Mouse (Mus musculus) Muller cell, postnatal 12 days (primary cell): ENCODE results near the gene Prkce.

Source experiments
- DNase-seq: peaks from one replicate; pipeline ENCODE4 v3.0.0-alpha.2; 2015; ENCODE audit errors: inconsistent ontology term

Prkce gene

GRCm38 (mm10) chr17:86514974-86515620 lies 347.5 kb downstream of the Prkce start:
- no peak for DNase-seq

DNA sequence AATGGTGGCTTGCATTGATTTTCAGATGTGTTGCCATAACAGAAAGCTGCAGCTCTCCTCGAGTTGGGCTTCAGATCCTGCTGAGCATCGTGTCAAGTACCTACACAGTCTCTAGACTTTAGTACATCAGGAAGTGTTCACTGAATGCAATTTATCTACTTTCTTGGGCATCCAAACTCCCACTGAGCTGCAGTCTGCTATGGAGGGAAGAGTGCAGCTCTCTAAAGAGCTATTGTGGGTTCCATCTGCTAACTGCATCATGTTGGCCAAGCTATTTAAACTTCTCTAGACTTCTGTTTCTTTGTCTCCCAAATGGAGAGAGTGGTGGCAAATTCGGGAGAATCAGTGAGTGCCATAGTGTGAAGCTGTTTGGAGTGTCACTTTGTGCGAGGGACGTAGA lies 349.0 kb downstream of the Prkce start:
- no peak for DNase-seq

DNA sequence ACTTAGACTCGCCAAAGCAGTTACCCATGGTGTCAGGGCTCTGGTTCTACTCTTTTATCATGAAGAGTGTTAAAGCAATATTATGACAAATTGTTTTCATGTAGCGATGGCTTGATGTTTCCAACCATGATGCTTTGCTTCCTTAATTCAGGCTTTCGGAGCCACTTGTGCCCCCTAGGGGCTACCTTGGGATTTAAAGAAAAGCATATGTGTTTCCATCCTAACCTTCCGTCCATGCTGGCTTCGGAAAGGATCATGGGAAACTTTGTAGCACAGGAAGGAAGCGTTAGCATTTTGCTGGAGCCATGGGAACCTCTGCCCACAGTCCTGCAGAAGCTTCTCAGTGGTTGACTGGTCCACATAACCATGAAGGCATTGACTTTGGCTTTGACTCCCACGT lies 351.0 kb downstream of the Prkce start:
- DNase-seq, result no peak

DNA sequence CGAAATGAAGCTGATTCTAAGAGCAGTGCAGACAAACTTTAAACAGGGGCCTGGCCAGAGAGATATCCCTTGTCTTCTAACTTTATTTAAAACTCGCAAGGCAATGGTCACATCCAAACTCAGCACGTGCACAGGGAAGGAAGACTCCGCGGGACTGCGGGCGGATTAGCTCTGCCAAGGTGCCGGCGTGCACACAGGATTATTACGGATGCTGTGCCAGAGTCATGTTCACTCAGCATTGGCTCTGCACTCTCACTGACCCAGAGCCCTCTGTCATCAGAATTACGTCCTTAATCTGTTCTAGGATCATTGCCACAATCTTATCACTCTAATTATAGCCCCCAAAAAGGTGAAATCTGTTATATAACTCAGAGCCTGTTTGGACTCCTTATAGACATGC lies 353.7 kb downstream of the Prkce start:
- DNase-seq, result no peak

DNA sequence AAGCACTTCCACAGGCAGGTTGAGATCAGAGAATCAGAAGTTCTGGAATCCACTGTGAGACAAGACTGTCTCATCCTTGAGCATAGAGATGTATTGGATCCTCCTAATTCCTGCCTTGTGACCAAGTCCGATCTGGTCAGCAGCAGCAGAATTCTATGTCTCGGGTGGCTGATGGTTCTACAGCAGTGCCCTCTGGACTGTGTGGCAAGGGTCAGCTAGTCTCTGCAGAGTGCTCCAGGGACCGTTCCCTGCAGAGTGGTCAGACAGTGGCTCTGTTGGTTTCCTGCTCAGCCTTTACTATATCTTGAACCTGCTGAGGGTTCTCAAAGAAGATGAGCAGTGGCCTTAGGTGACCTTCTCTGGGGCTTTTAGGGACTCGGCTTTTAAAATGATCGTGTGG lies 355.1 kb downstream of the Prkce start:
- DNase-seq, result no peak

GRCm38 (mm10) chr17:86523374-86523773 lies 355.8 kb downstream of the Prkce start:
- no peak for DNase-seq

DNA sequence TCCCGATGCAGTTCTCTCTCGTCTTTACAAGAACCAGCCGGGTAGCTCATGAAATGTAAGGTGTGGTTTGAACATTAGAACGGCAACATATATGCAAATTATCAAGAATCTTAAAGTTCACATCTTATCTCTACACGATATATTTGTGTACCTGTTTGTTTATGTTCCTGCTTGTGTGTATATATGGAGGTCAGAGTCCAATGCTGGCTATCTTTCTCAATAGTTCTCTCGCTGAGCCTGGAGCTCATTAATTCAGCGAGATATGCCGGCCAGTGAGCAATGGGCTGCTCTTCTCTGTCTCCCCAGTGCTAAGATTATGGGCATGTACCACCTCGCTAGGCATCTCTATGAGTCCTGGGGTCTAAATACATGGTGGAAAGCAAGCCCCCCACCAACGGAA lies 356.3 kb downstream of the Prkce start:
- no peak for DNase-seq

DNA sequence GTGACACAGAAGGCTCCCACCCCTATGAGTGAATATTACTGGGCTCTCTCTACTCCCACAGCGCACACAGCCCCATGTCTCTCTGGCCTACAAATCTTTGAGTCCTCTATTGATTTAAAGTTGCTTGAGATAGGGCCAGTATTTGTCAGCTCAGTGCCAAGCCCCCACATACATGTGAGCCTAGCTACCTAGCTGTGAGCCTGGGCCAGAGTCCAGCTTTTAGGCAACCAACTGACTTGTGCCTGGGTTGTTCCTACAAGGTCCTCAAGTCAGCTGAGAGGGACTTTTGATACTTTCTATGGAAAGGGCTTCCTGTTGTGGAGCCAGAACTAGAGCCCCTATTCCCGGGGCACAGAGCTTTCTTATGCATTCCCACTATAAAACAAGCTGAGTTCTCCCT lies 357.5 kb downstream of the Prkce start:
- DNase-seq, result no peak

DNA sequence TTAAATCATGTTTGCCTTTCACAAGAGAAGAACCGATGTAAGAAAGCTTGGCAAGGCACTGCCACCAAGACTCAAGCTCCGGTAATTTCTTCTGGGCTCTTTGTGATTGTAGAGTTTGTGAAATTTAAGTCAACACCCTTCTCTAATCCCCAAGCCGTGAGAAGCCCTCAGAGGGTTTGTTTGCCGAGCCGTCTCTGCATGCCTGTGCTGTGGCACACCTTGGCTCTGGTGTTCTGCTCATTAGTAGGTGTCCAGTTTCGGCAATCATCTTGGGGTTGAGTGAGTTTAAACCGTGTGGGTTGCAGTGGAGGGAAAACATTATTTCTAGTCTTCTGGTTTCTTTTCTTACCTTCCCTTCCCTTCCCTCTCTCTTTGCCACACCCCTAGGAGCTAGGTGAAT lies 358.4 kb downstream of the Prkce start:
- no peak for DNase-seq

DNA sequence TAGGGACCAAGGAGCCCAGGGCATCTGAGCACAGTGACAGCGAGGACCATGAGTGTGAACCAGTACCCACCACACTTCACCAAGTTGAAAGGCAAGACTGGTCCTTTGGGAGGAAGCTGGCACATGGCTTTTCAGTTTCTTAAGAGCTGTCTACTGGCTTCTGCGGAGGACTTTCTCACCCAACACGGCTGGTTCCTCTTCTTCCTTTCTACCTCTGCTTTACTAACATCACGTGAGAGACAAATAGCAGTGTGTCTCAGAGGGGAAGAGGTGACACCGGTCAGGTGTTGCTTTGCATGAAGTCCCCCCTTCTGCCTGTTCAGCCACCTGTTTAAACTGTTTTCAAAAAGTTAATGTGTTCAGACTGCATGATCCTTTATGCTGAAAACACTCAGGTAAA lies 359.7 kb downstream of the Prkce start:
- no peak for DNase-seq

GRCm38 (mm10) chr17:86529003-86529402 lies 361.4 kb downstream of the Prkce start:
- no peak for DNase-seq

DNA sequence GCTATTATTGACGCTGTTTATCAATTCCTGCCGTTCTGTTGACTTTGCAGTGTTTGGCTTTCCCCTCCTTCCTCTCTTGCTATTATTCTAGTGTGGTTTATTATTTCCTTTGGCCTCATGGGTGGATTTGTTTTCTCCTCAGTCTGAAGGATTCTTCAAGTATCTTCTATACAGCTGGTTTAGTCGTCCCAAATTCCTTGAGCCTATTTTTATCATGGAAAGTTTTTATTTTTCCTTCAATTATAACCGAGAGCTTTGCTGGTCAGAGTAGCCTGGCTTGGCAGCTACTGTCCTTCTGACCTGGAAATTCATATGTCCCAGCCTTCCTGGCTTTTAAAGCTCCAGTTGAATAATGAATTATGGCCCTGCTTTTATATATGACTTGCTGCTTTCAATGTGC lies 361.8 kb downstream of the Prkce start:
- no peak for DNase-seq

DNA sequence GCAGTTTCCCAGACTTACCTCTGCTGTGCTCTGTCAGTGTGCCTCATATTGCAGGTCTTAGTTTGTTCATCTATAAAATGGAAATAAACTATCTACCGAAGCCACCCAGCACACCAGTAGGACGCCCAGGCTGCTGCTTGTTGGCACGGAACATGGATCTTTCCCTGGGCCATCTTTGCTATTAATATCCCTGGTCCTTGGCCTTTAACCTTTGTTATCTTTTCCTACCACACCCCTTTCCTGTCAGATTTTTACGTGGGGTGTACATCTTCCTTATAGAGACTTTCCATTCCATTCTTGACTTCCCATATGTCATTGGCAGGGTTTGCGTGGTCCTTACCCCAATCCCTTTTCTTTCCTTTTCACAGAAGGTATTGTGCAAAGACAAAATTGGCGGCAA lies 363.6 kb downstream of the Prkce start:
- DNase-seq, result no peak

- DNase-seq, result no peak
Measured at GRCm38 (mm10) chr17:86532783-86533548, 365.4 kb downstream of the Prkce start.

DNA sequence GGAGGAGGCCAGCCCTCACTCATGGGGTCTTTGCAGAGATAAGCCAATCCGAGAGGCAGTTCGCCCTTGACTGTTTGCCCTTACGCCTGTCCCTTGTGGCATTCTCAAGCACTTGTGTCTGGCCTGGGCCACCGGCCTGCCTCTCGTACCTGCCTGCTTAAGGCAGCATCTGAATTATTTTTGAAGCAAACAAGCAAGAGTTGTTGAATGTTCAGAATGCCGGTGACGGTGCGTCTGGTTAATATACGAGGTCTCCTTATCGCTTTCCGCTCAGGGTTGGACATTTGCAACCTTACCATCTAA lies 365.9 kb downstream of the Prkce start:
- no peak for DNase-seq

DNA sequence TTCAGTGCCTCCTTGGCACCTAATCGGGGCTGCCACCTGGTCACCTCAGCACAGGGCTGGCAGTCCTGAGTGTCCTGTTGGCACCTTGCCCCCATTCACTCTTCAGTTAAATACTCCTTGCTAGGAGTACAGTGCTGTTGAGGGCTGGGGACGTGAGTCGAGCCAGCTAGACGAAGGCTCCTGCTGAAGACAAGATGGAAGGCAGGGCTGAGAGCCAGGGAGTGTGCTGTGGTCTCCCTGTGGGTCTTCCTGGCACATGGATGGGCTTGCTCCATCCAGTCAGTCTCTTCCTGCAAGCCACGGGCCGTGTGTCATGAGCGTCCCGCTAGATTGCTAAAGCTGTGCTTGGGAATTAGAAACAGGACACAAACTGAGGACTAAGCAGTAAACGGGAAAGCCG lies 367.5 kb downstream of the Prkce start:
- no peak for DNase-seq

DNA sequence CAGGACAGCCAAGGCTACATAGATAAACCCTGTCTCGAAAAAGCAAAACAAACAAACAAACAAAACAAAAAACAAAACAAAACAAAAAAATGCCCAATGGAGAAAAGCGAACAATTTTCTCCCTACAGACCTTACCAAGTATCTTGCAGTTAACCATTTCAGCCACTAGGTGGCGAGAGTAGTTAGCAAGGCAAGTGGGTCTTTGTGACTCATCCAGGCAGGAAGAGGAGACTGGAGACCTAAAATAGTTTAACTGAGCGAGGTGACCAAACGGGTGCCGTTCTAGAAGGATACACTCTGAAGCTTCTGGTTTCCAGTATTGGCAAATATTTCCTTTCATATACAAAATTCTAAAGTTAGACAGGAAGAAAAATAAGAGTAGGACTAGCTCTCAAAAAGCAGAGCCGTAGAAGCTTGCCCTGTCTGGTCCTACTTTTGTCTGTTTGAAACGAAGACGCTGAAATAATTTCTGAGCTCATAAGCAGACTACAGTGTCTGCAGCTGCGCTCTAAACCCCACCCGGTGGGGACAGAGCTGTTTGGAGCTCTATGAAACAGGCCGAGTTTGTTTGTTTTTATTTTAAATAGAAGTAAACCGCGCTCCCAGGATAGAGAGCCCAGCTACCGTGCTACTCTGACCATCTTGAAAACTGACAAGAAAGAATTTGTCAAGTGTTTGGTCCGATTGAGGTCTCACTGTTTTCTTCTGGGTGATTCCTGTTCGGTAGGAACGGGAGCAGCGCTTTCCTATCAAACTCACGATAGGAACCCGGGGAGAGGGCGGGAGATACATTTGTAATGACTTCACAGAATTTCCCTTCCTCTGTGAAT lies 368.5 kb downstream of the Prkce start:
- peak; percentile 77 for DNase-seq

GRCm38 (mm10) chr17:86539881-86540430 lies 372.4 kb downstream of the Prkce start:
- no peak for DNase-seq

GRCm38 (mm10) chr17:86546529-86546928 lies 378.9 kb downstream of the Prkce start:
- DNase-seq, result peak; percentile 68

GRCm38 (mm10) chr17:86549128-86549527 lies 381.5 kb downstream of the Prkce start:
- DNase-seq, result no peak

DNA sequence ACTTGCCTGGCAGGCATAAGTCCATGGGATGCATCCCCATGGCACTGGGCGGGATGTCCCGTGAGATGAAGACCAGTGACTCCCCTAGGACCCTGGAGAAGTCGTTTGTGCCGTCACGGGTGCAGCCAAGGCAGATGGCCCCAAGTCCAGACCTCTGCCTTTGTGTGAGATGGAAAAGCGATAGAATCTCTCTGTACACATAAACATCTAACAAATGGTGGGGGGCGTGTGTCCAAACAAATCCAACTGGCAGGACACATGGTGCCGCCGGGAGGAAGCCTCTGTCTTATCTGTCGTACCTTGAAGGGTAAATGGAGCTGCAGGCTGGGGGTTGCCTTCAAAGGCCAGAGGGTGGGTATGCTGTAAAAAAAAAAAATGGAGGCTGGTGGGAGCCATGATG lies 384.0 kb downstream of the Prkce start:
- no peak for DNase-seq

GRCm38 (mm10) chr17:86551995-86552394 lies 384.4 kb downstream of the Prkce start:
- DNase-seq, result no peak
